Comparison of ENCODE assay signal across 8 mouse cellular contexts in genomic region chr1:178368548-178369271, GRCm38 (mm10). TPM values are rescaled to one million over a fixed set of nuclear protein-coding genes. Genes with fewer than 3 reads are reported as not detected.
DNase-seq lines count a peak whose midpoint lies in the region; ATAC-seq lines count a peak whose summit lies in the region.

No protein-coding gene starts in this region.

- no peaks in the 10 kb centered on the region for H3K27me3 ChIP-seq in lung, embryonic 16.5 days (ENCODE audit: control insufficient read depth, insufficient read depth, low read depth, low read length)

- peak overlapping the region; percentile 58 for H3K4me3 ChIP-seq in lung, embryonic 16.5 days (ENCODE audit: low read length)

- peak overlapping the region; percentile 76 for H3K27ac ChIP-seq in lung, embryonic 16.5 days (ENCODE audit: low read length)

- peak; percentile 78 for DNase-seq in MEL-GATA-1-ER (ENCODE audit: extremely low read depth, low read depth)
- peak; percentile 96 for DNase-seq in cerebellum, adult 8-10 months
- DNase-seq in forelimb bud, embryonic 11.5 days (ENCODE audit: low read depth, low spot score): peak; percentile 80
- peak; percentile 82 for DNase-seq in layer of hippocampus, adult 9-10 months (ENCODE audit: low spot score)
- peak; percentile 59 for DNase-seq in ovary, postnatal 10 days (ENCODE audit: low spot score)
- peak; percentile 81 to 85 for DNase-seq in thymus, postnatal 10 days (ENCODE audit: low spot score in 2 of 2)

- H3K36me3 ChIP-seq in lung, embryonic 16.5 days (ENCODE audit: control insufficient read depth, insufficient read depth, low read length): no peaks in the 10 kb centered on the region

- H3K4me1 ChIP-seq in lung, embryonic 16.5 days (replicated peaks; ENCODE audit: control insufficient read depth, insufficient read depth, low read length): peaks cover 4% of the 10 kb centered on the region; the same call in 1 of the 2 replicates

- H3K4me2 ChIP-seq in lung, embryonic 16.5 days (ENCODE audit: low read depth, low read length): peak overlapping the region; percentile 83

- no peaks in the 10 kb centered on the region for H3K9me3 ChIP-seq in lung, embryonic 16.5 days (ENCODE audit: control insufficient read depth, low read length)

- 3% methylated on average over 36 of the region's 36 CpGs for WGBS in lung, embryonic 16.5 days

- peak overlapping the region; percentile 57 for H3K9ac ChIP-seq in lung, embryonic 16.5 days (ENCODE audit: low read length)

- peak; percentile 84 to 96 for ATAC-seq in hematopoietic stem cell, adult 5-6 weeks (replicated peaks in 1 of 2; ENCODE audit: insufficient read depth in 1 of 2, low FRiP score in 2 of 2, low TSS enrichment in 1 of 2, low read depth in 1 of 2, poor library complexity in 2 of 2, severe bottlenecking in 2 of 2)
- ATAC-seq in lung, embryonic 16.5 days (ENCODE audit: low read depth): peak; percentile 98

RNA-seq across cellular contexts. Expression of gene Hnrnpu, which starts 31.1 kb away (rescaled TPM):
- total RNA-seq in hematopoietic stem cell, adult 5-6 weeks (2017): 575 and 606 TPM in 2 replicates
- polyA plus RNA-seq in lung, embryonic 16.5 days (2015; fragmentation: Nextera tagmentation; extraction: Ambion mirVana): 209 and 239 TPM in 2 replicates

RNA-seq across cellular contexts. Expression of gene Efcab2, which starts 37.2 kb away (rescaled TPM):
- 5.2 and 5.8 TPM in 2 replicates for total RNA-seq in hematopoietic stem cell, adult 5-6 weeks (2017)
- 6.0 and 6.5 TPM in 2 replicates for polyA plus RNA-seq in lung, embryonic 16.5 days (2015; fragmentation: Nextera tagmentation; extraction: Ambion mirVana)

RNA-seq across cellular contexts. Expression of gene Cox20, which starts 49.8 kb away (rescaled TPM):
- 153 and 199 TPM in 2 replicates for total RNA-seq in hematopoietic stem cell, adult 5-6 weeks (2017)
- 113 and 141 TPM in 2 replicates for polyA plus RNA-seq in lung, embryonic 16.5 days (2015; fragmentation: Nextera tagmentation; extraction: Ambion mirVana)

Comparison
In these comparisons a context has a peak if more than half of its experiments do, and no peak if none do; other contexts are left out.
1. Peak in every context shown above with its lines: DNase-seq, ATAC-seq, H3K4me3 ChIP-seq and H3K27ac ChIP-seq.